Mouse (Mus musculus): ENCODE data around the gene Prpsap1.
"Not testable (repeated sequence)": the region's sequence is repeated elsewhere in the genome, so short reads cannot be mapped to it uniquely, and the experiment has no call there.

Gene Prpsap1

DNA sequence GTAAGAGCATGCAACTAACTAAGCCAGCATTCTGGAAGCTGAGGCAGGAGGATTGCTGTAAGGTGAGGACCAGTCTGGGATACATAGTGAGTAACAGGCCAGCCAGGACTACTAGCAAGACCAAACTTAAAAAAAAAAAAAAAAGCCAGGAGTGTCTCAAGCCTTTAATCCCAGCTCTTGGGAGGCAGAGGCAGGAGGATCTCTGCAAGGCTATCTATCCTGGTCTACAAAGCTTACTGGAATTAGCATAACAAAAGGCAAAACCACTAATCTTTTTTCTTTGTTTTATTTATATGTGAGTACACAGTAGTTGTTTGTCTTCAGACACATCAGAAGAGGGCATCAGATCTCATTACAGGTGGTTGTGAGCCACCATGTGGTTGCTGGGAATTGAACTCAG is 5.8 kb downstream of the Prpsap1 start:
- DNase-seq (ENCODE audit: low read depth): no peak

DNA sequence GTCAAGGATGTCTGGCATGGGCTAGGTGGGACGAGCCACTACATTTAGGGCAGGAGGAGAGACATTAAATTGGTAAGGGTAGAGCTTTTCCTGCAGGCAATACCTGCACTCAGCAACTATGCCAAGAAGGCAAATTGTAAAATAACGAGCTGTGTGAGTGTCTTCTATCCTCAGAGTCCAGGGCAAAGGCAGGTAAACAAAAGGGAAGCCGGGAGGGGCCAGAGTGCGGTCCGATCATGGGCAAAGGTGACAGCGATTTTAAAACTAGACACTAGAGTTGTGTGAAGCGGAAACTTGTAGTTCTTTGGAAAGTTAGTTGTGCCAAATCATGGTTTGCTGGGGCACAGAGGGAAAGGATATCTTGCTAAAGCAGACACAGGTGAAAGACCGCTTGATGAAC is 9.7 kb downstream of the Prpsap1 start:
- no peak for DNase-seq (ENCODE audit: low read depth)

DNA sequence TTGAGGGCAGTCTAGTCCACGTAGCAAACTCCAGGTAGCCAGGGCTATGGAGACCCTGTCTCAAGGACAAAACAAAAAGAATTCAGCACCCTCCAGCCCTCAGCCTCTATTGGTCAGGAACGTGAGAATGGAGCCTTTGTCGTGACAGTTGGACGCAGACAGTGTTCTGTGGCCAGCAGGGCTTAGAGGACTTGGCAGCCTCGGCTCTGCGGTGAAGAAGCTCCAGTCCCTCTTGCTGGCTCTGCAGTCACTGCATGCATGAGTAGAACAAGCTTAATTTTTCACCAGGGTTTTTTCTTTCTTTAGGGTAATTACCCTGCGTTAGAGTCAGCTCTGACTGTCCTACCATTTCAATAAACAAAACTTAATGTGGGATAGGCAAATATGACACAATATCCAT is 12.2 kb downstream of the Prpsap1 start:
- DNase-seq (ENCODE audit: low read depth): no peak

DNA sequence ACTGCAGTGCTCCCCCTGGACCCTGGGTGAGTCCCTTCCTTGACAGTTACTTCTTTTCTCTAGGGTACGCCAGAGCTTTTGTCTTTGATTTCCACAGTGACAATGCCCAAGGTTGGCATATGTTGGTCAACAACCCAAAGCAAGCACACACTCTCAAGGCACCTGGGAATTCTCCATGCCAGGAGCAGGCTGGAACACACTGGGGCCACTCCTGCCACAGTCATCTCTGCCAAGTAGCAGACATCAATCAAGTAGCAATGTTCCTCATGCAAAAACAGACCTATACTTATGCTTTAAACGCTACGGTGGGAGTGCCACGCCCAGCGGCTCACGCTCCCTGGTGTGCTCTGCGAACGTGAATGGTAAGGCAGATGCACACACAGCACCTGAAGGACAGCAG is 13.0 kb downstream of the Prpsap1 start:
- DNase-seq (ENCODE audit: low read depth): no peak

DNA sequence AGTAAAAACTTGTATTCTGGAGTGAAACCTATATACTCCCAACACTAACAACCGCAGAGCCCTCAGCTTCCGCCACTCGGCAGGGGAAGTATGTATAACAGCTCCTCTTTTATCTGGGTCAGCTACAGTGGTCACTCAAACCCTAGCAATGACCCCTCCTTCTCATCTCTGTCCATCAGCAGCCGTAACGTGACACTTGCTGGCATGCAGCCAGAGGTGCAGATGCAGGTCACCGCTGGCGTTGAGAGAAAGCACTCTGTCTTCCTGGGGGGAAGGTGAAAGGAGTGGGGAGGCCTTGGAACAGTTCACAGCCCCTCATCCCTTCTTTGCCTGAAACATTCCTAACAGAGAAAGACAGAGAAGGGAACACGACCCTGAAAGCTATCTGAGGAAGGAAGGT is 14.2 kb downstream of the Prpsap1 start:
- no peak for DNase-seq (ENCODE audit: low read depth)

DNA sequence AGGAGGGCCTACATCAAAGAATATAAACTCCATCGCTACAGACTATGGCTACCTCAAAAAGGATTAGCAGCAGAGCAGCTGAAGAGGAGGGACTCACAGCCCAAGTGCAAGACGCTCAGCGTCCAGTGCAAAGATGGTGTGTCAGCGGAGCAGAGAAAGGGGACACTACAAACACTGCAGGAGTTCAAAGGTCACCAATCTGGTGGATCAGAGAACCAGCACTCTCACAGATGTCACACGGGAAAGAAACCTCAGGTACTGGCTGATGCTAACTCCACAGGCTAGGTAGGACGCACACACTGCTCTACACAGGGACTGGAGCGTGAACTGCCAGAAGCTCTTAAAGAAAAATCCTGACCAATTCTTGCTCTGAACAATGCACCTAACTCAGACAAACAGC is 15.0 kb downstream of the Prpsap1 start:
- DNase-seq (ENCODE audit: low read depth): no peak

DNA sequence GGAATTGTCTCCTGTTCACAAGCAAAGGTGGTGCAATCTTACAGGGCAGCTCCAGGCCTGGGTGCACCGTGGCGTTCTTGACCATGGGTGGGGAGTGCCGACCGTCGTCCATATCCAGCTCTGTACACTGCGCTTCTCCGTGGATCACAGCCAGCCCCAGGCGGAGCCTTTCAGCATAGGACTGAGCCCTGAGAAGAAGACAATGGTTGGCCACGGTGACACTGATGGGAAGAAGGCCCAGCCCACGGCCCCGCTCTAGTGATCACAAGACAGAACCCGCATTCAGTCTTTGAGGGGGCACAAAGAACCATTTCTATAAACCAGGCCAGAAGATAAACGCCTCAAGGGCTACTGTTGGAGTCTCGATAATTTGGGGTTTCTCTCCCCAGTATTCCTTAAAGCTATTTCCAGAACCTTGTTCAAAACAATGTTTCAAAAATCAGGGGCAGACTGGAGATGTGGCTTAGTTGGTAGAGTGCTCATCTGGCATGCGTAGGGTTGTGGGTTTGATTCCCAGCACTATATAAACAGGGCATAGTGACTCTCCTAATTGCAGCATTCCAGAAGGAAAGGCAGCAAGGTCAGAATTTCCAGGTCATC is 16.7 kb downstream of the Prpsap1 start:
- DNase-seq (ENCODE audit: low read depth): no peak

DNA sequence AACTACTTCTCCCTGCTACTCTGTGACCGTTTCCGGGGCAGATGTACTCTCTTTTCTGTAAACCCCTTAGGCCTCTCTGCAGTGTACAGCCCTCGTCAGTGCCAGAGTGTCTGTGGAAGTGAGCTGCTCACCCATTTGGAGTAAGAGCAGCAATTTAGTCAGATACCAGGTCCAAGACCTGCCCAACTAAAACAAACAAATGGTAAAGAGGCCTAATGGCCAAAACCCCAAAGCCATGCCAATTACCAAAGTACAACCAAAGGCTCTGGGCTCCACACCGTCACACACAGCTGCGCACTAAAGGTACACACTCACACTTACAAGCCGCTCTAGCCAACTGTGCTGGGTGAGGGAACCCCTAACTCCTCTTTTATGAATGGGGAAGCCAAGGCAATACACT is 17.3 kb downstream of the Prpsap1 start:
- no peak for DNase-seq (ENCODE audit: low read depth)

DNA sequence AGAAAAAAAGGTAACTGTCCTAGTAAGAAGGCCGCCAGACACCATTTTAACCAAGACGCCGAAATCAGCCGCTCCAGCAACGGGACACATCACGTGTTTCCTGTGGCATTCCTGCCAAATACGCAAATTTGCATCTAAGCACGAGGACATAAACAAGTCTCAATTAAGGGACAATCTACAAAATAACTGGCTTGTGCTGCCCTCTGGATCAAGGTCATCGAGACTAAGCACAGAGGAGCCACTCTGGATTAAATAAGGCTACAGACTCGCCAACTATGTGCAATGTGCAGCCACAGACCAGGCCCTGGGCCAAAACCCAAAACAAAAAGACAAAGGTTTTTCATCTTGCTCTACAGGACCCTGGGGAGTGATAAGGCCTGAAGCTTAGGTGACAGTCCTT is 18.0 kb downstream of the Prpsap1 start:
- DNase-seq (ENCODE audit: low read depth): no peak

DNA sequence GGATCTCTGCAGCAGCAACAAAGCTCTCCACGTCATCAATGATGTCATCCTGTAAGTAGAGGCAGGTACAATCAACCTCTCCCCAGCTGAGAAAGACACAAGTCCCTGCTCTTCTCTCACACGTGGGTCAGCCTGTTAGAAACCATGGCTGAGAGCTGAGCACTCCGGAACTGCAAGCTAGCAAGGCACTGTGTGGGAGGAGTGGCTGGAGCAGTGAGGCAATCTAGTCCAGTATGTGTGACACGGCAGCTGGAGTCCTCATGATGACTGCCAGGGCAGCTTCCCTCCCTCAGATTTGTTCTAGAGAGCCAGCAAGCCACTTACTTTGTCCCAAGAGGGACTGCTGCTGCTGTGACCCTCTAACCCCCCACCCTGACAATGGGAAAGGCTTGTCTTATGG is 21.7 kb downstream of the Prpsap1 start:
- DNase-seq (ENCODE audit: low read depth): no peak

DNA sequence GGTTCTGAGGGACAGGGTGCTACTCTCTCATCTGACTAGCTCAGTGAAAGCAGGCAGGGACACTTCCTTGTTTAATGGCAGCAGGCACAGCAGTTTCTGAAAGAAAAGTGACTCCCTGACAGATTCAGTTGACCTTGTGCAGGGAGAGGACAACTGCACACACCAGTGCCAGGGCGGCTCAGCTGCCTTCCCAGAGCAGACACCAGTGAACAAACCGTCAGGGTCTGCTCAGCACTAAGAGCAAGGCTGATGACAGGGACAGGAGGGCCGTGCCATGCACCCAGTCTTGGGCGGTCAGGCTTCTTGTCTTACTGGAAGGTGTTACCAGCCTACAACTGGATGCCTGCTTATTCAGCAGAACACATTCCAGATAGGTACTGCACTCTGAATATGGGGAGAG is 23.1 kb downstream of the Prpsap1 start:
- DNase-seq (ENCODE audit: low read depth): no peak

DNA sequence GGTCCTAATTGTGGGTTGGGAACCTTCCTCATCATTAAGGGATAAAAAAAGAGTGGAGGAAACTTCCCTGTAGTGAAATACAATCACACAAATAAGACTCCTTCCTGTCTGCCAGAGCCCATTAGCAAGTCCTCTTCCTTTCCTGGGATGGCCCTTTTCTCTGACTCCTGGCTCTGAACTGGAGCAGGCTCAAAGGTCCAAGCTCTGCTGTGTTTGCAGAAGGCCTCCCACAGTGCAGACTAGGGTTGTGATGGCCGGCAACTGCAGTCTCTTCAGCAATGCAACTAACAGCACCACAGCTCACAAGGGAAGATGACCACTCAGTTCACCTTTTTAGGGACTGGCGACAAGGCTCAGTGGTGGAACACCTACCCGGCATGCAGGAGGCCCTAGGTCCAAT is 23.8 kb downstream of the Prpsap1 start:
- no peak for DNase-seq (ENCODE audit: low read depth)

DNA sequence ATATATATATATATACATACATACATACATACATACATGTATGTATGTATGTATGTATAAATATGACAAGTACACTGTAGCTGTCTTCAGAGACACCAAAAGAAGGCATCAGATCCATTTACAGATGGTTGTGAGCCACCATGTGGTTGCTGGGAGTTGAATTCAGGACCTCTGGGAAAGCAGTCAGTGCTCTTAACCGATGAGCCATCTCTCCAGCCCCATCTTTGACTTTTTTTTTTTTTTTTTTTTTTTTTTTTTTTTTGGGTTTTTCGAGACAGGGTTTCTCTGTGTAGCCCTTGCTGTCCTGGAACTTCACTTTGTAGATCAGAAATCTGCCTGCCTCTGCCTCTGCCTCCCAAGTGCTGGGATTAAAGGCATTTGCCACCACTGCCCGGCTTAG is 25.7 kb downstream of the Prpsap1 start:
- not testable (repeated sequence) for DNase-seq (ENCODE audit: low read depth)

DNA sequence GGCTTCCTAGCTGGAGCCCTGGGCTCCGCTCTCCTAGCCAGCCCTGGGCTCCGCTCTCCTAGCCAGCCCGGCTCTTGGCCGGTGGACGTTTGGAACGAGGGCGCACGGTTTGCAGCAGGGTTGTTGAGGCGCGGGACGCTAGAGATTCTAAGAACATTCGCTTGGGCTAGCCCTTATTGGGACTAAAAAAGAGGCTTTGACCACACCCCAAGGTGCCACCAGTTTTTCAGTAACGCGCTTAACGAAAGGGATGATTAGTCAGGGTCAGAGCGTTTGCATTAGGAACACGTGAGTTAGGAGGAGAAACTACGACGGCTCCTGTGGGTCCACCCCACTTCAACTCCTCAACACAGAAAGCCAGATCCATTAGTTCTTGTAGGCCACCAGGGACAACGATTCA is 27.9 kb downstream of the Prpsap1 start, which contains the start of gene Qrich2:
Gene Qrich2, minus strand, starts transcription at position 101 of the 400 bp plus-strand sequence.
- DNase-seq (ENCODE audit: low read depth): no peak

DNA sequence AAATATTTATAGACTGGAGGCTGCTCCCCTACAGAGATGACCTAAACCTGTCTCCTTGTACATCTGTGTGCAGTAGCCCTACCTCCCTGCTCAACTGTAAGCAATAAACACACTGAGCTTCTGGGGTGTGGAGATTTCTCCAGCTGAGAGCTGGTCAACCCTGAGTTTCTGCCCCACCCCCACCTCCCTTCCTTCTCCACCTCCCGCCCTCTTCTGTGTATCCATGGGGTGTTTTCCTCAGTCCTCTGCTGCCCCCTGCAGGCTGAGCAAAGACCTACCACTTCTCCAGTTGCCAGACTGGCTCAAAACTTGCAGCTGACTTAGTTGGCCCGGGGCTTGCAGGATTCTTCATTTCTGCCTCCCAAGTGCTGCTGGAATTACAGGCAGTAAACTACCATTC is 30.2 kb downstream of the Prpsap1 start:
- peak; percentile 72 for DNase-seq (ENCODE audit: low read depth)

DNA sequence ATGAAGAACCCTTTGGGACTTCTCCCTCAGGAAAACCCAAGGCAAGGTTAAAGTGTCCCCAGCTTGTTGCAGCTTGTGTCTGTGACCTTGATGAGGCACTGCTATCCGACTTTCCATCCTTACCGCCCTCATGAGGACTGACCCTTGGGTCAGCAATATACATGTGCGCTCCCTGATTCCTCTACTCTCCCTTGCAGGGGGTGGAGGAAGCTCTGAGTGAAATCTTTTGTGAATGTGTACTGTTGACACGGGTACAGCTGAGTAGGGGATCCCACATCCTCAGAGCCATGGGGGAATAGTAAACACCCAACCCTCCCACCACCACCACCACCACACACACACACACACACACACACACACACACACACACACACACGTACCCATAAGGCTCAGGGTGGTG is 30.7 kb downstream of the Prpsap1 start:
- no peak for DNase-seq (ENCODE audit: low read depth)

DNA sequence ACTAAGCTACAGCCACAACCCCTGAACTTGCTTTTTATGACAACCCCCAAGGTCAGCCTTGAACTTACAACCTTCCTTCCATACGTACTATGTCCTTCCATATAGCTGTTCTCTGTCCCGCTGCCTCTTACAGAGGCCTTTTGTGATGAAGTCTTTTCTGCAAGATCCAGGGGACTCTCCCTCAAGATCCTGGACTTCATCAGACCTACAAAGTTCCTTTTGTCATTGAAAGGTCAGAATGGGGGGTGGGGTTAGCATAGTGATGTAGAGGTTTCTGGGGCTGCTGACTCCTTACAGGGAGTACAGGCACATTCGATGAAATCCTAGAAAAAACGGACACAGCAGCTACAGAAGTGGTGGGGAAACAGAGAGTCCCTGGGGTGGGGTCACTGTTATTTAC is 34.2 kb downstream of the Prpsap1 start:
- no peak for DNase-seq (ENCODE audit: low read depth)

DNA sequence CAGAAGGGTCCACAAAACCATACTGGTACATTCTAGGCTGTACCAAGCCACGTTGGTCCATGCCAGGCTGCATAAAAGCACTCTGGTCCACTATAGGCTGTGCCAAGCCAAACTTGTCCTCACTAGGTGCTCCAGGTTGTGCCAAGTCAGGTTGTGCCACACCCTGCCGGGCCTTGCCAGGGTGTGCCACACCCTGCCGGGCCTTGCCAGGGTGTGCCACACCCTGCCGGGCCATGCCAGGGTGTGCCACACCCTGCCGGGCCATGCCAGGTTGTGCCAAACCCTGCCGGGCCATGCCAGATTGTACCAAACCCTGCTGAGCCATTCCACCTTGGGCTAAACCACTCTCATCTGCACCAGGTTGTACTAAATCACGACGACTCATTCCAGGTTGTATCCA is 37.8 kb downstream of the Prpsap1 start:
- no peak for DNase-seq (ENCODE audit: low read depth)

DNA sequence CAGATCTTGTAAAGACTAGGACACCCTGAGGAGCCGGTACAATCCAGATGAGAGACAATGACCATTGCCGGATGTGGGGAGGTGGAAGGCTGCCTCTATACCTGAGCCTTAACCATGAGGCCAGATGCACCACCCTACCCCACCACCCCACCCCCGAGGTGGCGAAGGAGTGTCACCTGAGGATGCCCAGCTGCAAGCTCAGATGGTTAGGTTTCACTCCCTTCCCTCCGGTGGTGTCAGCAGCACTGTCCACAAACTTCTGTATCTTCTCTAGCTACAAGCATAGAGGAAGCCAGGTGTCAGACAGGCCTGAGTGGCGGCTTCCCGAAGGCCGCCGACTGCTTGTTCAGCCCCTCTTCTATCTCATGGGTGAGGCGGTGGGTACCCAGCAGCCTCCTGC is 40.1 kb downstream of the Prpsap1 start:
- DNase-seq (ENCODE audit: low read depth): no peak

DNA sequence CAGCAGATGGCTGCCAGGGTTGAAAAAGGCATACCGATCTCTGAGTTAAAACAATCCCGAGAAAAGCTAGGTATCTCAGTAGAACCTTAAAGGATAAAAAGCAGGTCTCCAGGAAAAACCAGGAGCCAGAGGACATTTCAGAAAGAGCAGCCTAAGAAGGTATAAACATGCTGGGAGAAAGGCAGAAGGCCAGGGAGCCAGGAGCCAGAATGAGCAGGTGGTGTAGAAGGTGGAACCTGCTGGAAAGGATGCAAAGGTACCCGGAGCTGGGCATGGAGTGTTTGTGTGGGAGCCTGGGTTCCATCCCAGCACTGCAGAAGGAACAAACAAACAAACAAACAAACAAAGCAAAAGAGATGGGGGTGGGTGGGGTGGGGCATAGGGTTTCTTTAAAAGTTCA is 44.7 kb downstream of the Prpsap1 start:
- no peak for DNase-seq (ENCODE audit: low read depth)

DNA sequence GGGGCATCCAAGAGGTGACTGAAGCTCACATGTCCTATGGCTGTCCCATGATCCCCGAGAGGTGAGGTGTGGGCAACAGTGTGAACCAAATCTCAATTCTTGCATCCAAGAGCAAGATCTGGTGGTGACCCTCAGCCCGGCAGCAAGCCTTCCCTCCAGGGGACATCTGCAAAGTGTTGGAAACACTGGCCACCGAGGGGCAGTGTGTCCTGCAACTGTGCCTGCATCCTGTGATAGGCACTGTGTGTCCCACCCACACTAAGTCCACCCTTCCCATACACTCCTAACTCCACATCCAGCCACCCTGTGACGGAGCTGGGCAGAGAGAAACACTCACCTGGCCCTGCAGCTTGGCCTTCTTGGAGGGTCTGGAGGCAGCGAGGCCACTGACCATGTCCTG is 46.2 kb downstream of the Prpsap1 start:
- no peak for DNase-seq (ENCODE audit: low read depth)

DNA sequence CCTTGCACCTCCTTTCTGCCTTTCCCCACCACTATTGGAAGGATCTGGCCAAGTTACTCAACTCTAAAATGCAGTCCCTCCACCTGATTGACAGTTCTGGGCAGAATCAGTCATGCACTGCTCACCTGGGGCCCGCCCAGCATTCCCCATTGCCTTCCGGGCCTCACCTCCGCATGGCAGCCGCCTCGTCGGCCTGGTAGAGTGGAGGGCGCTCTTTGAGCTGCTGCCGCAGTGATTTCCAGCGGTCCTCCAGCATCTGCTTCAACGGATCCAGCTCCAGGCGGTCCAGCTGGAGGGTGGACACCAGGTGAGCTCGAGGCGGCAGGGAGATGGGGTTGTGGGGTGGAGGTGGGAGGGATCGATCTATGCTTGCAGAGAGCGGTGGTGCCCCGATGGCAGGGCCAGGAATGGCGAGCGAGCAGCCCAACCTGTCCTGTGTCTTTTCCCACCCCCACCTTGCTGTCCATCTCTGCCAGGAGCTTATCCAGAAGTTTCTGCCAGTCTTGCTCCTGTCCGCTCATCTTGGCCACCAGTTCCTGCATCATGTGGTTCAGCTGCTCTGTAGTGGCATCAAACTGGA is 47.6 kb downstream of the Prpsap1 start:
- DNase-seq (ENCODE audit: low read depth): no peak

DNA sequence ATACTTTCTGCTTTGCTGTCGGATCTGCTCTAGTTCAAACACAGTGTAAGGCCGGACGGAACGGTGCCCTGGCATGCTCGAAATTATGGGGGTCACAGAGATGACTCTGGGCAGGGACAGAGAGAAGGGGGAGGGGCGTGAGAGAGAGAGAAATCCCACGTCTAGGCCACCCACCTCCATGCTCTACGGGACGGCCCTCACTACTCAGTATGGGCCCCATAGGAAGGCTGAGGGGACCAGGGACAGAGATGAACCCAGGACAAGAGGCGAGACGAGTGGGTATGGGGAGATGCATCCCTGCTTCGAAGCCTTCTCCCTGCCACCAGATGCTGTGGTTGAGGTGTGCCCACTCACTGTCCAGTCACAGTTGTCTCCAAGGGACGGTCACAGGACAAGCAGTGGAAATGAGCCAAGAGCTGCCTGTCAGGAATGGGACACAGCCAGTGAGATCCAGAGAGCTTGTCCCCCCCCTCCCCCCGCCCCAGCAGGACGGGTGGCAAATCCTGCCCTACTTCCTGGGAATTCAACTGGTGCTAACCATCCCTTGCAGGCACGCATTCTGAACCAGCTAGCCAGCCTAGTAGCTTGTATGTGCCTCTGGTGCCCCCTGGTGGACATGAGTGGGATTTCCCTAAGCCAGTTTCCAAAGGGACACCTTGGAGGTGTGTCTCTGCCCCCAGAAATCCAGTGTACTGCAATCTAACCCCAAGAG is 48.2 kb downstream of the Prpsap1 start:
- DNase-seq (ENCODE audit: low read depth): peak; percentile 81

DNA sequence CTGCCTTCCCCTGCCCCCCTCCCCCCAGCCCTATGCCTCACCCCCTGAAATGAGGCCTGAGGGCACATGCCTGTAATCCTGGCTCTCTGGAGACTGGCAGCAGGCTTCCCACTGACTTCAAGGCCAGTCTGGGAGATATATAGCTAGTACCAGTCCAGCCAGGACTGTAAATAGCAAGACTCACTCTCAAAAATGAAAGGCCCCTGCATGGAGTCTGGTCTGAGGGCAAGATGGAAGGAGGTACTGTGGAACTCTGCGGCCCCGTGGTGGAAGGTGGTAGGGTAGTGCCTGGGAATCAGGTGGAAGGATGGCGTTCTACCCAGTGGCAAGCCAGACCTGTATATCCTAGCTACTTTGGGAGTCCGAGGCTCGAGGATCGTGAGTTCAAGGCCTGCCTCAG is 50.1 kb downstream of the Prpsap1 start:
- no peak for DNase-seq (ENCODE audit: low read depth)

All from c-Kit-positive CD71-positive TER-119-negative erythroid progenitor cells, embryonic 14.5 days (primary cell).